Mouse (Mus musculus): ENCODE measurements around the gene Pfas. TPM values are rescaled to one million over a fixed set of nuclear protein-coding genes. Genes with fewer than 3 reads are reported as not detected.

Gene Pfas
- polyA plus RNA-seq (2015; fragmentation: Illumina TruSeq; extraction: RNeasy Lipid Tissue Mini Kit (QIAGEN cat#74804); ENCODE audit: insufficient read depth, low read depth, low replicate concordance): 3.6 TPM

DNA sequence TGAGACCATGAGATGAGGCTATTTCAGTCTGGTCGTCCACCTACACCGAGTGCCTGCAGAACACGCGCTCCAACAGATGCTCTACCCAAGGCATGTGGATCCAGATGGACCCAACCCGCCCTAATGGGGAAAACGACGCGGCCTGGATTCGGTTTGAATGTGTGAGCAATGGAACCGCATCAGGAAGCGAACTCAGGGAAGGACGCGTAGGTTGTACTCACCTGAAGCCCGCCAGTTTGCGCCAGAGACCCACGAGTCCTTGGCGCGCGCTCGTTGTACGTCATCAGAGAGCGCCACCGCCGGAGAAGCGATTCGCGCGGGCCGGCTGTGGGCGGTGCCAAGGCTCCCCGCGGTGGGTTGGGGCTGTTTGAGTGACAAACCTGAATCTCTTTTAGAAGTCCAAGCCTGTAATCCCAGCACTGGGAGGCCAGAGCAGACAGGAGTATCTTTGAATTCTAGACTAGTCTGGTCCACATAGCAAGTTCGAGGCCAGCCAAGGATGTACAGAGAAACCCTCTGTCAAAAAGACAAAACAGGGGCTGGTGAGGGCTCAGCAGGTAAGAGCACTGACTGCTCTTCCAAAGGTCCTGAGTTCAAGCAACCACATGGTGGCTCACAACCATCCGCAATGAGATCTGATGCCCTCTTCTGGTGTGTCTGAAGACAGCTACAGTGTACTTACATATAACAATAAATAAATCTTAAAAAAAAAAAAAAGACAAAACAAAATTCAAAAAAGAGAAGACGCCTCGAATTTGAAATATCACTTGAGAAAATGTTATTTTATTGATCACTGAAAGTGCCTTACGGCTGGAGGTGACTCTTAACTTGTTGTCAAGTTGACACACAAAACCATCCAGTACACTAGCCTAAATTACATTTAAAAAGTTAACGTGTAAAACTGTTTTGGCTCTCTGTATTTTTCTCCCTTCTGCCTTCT lies at the start of gene Pfas:
Pfas (minus strand) TSS at position 279 of the 940 bp plus-strand sequence.

GRCm38 (mm10) chr11:69045531-69046394 lies 37.5 kb upstream of the Pfas start, which contains the start of gene Aurkb:
Gene Aurkb (plus strand): TSS chr11:69045647.

GRCm38 (mm10) chr11:69015644-69016441 lies 7.6 kb upstream of the Pfas start, which contains the start of gene Ctc1:
Gene Ctc1 (plus strand): TSS chr11:69015911.

GRCm38 (mm10) chr11:68975085-68975484 lies 33.2 kb downstream of the Pfas start, which contains the start of gene Rangrf:
Gene Rangrf (minus strand): TSS chr11:68975185.

GRCm38 (mm10) chr11:68967337-68968282 lies 40.6 kb downstream of the Pfas start, which contains the start of gene Slc25a35:
Gene Slc25a35 (plus strand): TSS chr11:68968131.

GRCm38 (mm10) chr11:68957308-68957707 lies 51.0 kb downstream of the Pfas start, which contains the start of gene Arhgef15:
Gene Arhgef15 (minus strand): TSS chr11:68957480.

Other genes starting within 250 kb of the Pfas start
- 16.8 TPM for gene Ndel1, start 136.6 kb downstream of the Pfas start, polyA plus RNA-seq (2015; fragmentation: Illumina TruSeq; extraction: RNeasy Lipid Tissue Mini Kit (QIAGEN cat#74804); ENCODE audit: insufficient read depth, low read depth, low replicate concordance)
- not detected for gene Rnf222, start 119.9 kb downstream of the Pfas start, polyA plus RNA-seq (2015; fragmentation: Illumina TruSeq; extraction: RNeasy Lipid Tissue Mini Kit (QIAGEN cat#74804); ENCODE audit: insufficient read depth, low read depth, low replicate concordance)
- gene Rpl26, start 106.9 kb downstream of the Pfas start, polyA plus RNA-seq (2015; fragmentation: Illumina TruSeq; extraction: RNeasy Lipid Tissue Mini Kit (QIAGEN cat#74804); ENCODE audit: insufficient read depth, low read depth, low replicate concordance): 860 TPM
- gene Odf4, start 81.4 kb downstream of the Pfas start, polyA plus RNA-seq (2015; fragmentation: Illumina TruSeq; extraction: RNeasy Lipid Tissue Mini Kit (QIAGEN cat#74804); ENCODE audit: insufficient read depth, low read depth, low replicate concordance): not detected
- 13.4 TPM for gene Arhgef15, start 51.0 kb downstream of the Pfas start, polyA plus RNA-seq (2015; fragmentation: Illumina TruSeq; extraction: RNeasy Lipid Tissue Mini Kit (QIAGEN cat#74804); ENCODE audit: insufficient read depth, low read depth, low replicate concordance)
- 3.7 TPM for gene Slc25a35, start 40.3 kb downstream of the Pfas start, polyA plus RNA-seq (2015; fragmentation: Illumina TruSeq; extraction: RNeasy Lipid Tissue Mini Kit (QIAGEN cat#74804); ENCODE audit: insufficient read depth, low read depth, low replicate concordance)
- 9.3 TPM for gene Rangrf, start 33.3 kb downstream of the Pfas start, polyA plus RNA-seq (2015; fragmentation: Illumina TruSeq; extraction: RNeasy Lipid Tissue Mini Kit (QIAGEN cat#74804); ENCODE audit: insufficient read depth, low read depth, low replicate concordance)
- gene Ctc1, start 7.5 kb upstream of the Pfas start, polyA plus RNA-seq (2015; fragmentation: Illumina TruSeq; extraction: RNeasy Lipid Tissue Mini Kit (QIAGEN cat#74804); ENCODE audit: insufficient read depth, low read depth, low replicate concordance): 9.8 TPM
- gene Aurkb, start 37.2 kb upstream of the Pfas start, polyA plus RNA-seq (2015; fragmentation: Illumina TruSeq; extraction: RNeasy Lipid Tissue Mini Kit (QIAGEN cat#74804); ENCODE audit: insufficient read depth, low read depth, low replicate concordance): not detected
- 1.9 TPM for gene Borcs6, start 51.3 kb upstream of the Pfas start, polyA plus RNA-seq (2015; fragmentation: Illumina TruSeq; extraction: RNeasy Lipid Tissue Mini Kit (QIAGEN cat#74804); ENCODE audit: insufficient read depth, low read depth, low replicate concordance)
- 12.6 TPM for gene Tmem107, start 62.3 kb upstream of the Pfas start, polyA plus RNA-seq (2015; fragmentation: Illumina TruSeq; extraction: RNeasy Lipid Tissue Mini Kit (QIAGEN cat#74804); ENCODE audit: insufficient read depth, low read depth, low replicate concordance)
- 45.5 TPM for gene Vamp2, start 80.0 kb upstream of the Pfas start, polyA plus RNA-seq (2015; fragmentation: Illumina TruSeq; extraction: RNeasy Lipid Tissue Mini Kit (QIAGEN cat#74804); ENCODE audit: insufficient read depth, low read depth, low replicate concordance)
- 11.2 TPM for gene Per1, start 86.8 kb upstream of the Pfas start, polyA plus RNA-seq (2015; fragmentation: Illumina TruSeq; extraction: RNeasy Lipid Tissue Mini Kit (QIAGEN cat#74804); ENCODE audit: insufficient read depth, low read depth, low replicate concordance)
- not detected for gene Hes7, start 111.9 kb upstream of the Pfas start, polyA plus RNA-seq (2015; fragmentation: Illumina TruSeq; extraction: RNeasy Lipid Tissue Mini Kit (QIAGEN cat#74804); ENCODE audit: insufficient read depth, low read depth, low replicate concordance)
- not detected for gene 9130213A22Rik, start 114.1 kb upstream of the Pfas start, polyA plus RNA-seq (2015; fragmentation: Illumina TruSeq; extraction: RNeasy Lipid Tissue Mini Kit (QIAGEN cat#74804); ENCODE audit: insufficient read depth, low read depth, low replicate concordance)
- gene Aloxe3, start 117.4 kb upstream of the Pfas start, polyA plus RNA-seq (2015; fragmentation: Illumina TruSeq; extraction: RNeasy Lipid Tissue Mini Kit (QIAGEN cat#74804); ENCODE audit: insufficient read depth, low read depth, low replicate concordance): not detected
- gene Alox12b, start 148.5 kb upstream of the Pfas start, polyA plus RNA-seq (2015; fragmentation: Illumina TruSeq; extraction: RNeasy Lipid Tissue Mini Kit (QIAGEN cat#74804); ENCODE audit: insufficient read depth, low read depth, low replicate concordance): not detected
- not detected for gene Alox8, start 189.4 kb upstream of the Pfas start, polyA plus RNA-seq (2015; fragmentation: Illumina TruSeq; extraction: RNeasy Lipid Tissue Mini Kit (QIAGEN cat#74804); ENCODE audit: insufficient read depth, low read depth, low replicate concordance)
- not detected for gene Gucy2e, start 228.6 kb upstream of the Pfas start, polyA plus RNA-seq (2015; fragmentation: Illumina TruSeq; extraction: RNeasy Lipid Tissue Mini Kit (QIAGEN cat#74804); ENCODE audit: insufficient read depth, low read depth, low replicate concordance)